Mouse (Mus musculus): ENCODE measurements around the gene Cntnap3.
"Not testable (repeated sequence)": the region's sequence is repeated elsewhere in the genome, so short reads cannot be mapped to it uniquely, and the experiment has no call there.

Gene Cntnap3

GRCm38 (mm10) chr13:64903585-64904208, at the start of gene Cntnap3:
TSS of gene Cntnap3 (minus strand) at chr13:64903955.
- DNase-seq (ENCODE audit: low read depth, low spot score): peak; percentile 38

GRCm38 (mm10) chr13:64917191-64917590, 13.4 kb upstream of the Cntnap3 start, which contains the start of gene Spata31:
TSS of gene Spata31 (plus strand) at chr13:64917406.
- no peak for DNase-seq (ENCODE audit: low read depth, low spot score)

GRCm38 (mm10) chr13:64903132-64903531, 623 bp downstream of the Cntnap3 start:
- no peak for DNase-seq (ENCODE audit: low read depth, low spot score)

- no peak for DNase-seq (ENCODE audit: low read depth, low spot score)
These were observed 38.4 kb downstream of the Cntnap3 start for GRCm38 (mm10) chr13:64865397-64865796.

GRCm38 (mm10) chr13:64824856-64825255, 78.9 kb downstream of the Cntnap3 start:
- not testable (repeated sequence) for DNase-seq (ENCODE audit: low read depth, low spot score)

- DNase-seq (ENCODE audit: low read depth, low spot score): no peak
These were observed 158.4 kb downstream of the Cntnap3 start for GRCm38 (mm10) chr13:64745383-64745782.

- DNase-seq (ENCODE audit: low read depth, low spot score): no peak
These were observed 171.5 kb downstream of the Cntnap3 start for GRCm38 (mm10) chr13:64732244-64732643.

GRCm38 (mm10) chr13:64716791-64717190, 187.0 kb downstream of the Cntnap3 start:
- no peak for DNase-seq (ENCODE audit: low read depth, low spot score)

- DNase-seq (ENCODE audit: low read depth, low spot score): no peak
These were observed 211.3 kb downstream of the Cntnap3 start for GRCm38 (mm10) chr13:64692463-64692862.
